Mouse (Mus musculus) forebrain, embryonic 13.5 days (tissue): ENCODE results near the gene Ctbp1. TPM values are rescaled to one million over a fixed set of nuclear protein-coding genes. Genes with fewer than 3 reads are reported as not detected.

Experiments used
- ATAC-seq: fragments of 200-750 bp; cut with Nextera tagmentation; 2 replicates; pipeline ENCODE4 v1.8.0; 2017
- H3K27ac ChIP-seq: fragments of 300-500 bp; sonication (generic); 2 replicates; pipeline ENCODE4 v1.5.1; 2015; ENCODE audit warnings: inconsistent platforms, mild to moderate bottlenecking, moderate library complexity
- H3K27me3 ChIP-seq: fragments of 300-500 bp; sonication (generic); 2 replicates; pipeline ENCODE4 v1.6.1; 2015; ENCODE audit warnings: mild to moderate bottlenecking, inconsistent platforms
- H3K36me3 ChIP-seq: fragments of 300-500 bp; sonication (generic); 2 replicates; pipeline ENCODE4 v1.6.1; 2015; ENCODE audit warnings: mild to moderate bottlenecking, inconsistent platforms; ENCODE audit not compliant: poor library complexity, severe bottlenecking
- H3K4me1 ChIP-seq: fragments of 300-500 bp; sonication (generic); 2 replicates; pipeline ENCODE4 v1.6.1; 2015; ENCODE audit warnings: inconsistent platforms
- H3K4me2 ChIP-seq: fragments of 300-500 bp; sonication (generic); 2 replicates; pipeline ENCODE4 v1.6.1; 2015; ENCODE audit warnings: inconsistent platforms, mild to moderate bottlenecking, moderate library complexity
- H3K4me3 ChIP-seq: fragments of 300-500 bp; sonication (generic); 2 replicates; pipeline ENCODE4 v1.5.1; 2015; ENCODE audit warnings: mild to moderate bottlenecking, inconsistent platforms
- H3K9ac ChIP-seq: fragments of 300-500 bp; sonication (generic); 2 replicates; pipeline ENCODE4 v1.6.1; 2015; ENCODE audit warnings: mild to moderate bottlenecking, inconsistent platforms
- H3K9me3 ChIP-seq: fragments of 300-500 bp; sonication (generic); replicated peaks from 2 replicates; pipeline ENCODE4 v1.6.1; 2016; ENCODE audit warnings: inconsistent platforms
- WGBS: fragments of 180-500 bp; shearing (Covaris S2); methylation state at CpG from one replicate; pipeline ENCODE4 v1.1.7; 2015; 5-methylcytosine and 5-hydroxymethylcytosine counted together
- polyA plus RNA-seq: library from polyadenylated mRNA; unstranded; fragments of >200 nt; fragmentation: Nextera tagmentation; extraction: Ambion mirVana; gene quantifications from 2 replicates; pipeline ENCODE4 v1.2.1, GENCODE M21; 2015

The Ctbp1 gene
- polyA plus RNA-seq, result 488 and 509 TPM in 2 replicates

DNA sequence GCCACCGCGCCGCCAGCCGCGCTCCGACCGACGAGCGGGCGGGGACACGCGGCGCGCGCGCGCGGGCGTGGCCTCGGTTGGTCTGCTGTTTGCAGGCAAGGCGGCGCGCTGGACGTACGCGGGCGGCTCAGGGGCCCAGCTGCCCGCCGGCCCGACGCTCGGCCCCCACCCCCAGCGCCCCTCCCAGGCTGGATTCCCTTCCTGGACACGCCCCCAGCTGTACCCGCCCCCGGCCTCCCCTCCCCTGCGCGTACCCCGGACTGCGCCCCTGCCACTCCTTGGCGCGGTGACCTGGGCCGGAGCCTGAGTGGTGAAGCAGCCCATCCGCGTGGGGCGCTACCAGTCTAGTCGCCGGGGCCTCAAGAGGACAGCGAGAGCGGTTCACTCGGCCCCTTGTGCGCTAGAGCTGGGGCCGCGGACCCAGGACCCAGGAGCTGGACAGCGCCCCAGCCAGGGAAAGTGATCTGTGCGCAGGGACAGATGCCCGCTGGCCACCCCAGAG is at the start of gene Ctbp1:
Gene Ctbp1 (minus strand): TSS at position 42 of the 502 bp plus-strand sequence.
- 1% methylated on average over 26 of the region's 57 CpGs for WGBS
- Histone ChIP-seq H3K27ac (peak within 1 kb of the TSS; percentile 97), H3K9ac (peak within 1 kb of the TSS; percentile 94), H3K36me3 (peaks cover 11% of the 10 kb centered on the region), H3K4me1 (peaks cover 40% of the 10 kb centered on the region), H3K9me3 (no peaks in the 10 kb centered on the region), H3K4me3 (peak within 1 kb of the TSS; percentile 77), H3K27me3 (no peaks in the 10 kb centered on the region), H3K4me2 (peak within 1 kb of the TSS; percentile 88)
- ATAC-seq, result peak; percentile 89

- 50% methylated on average over 2 of the region's 2 CpGs for WGBS
- no peaks in the 10 kb centered on the region for H3K27me3 ChIP-seq
- no peak overlapping the region for H3K27ac ChIP-seq
- no peaks in the 10 kb centered on the region for H3K9me3 ChIP-seq
- ATAC-seq, result no peak
- H3K4me2 ChIP-seq, result no peak overlapping the region
- H3K4me1 ChIP-seq, result no peaks in the 10 kb centered on the region
- no peaks in the 10 kb centered on the region for H3K36me3 ChIP-seq
- no peak overlapping the region for H3K9ac ChIP-seq
- H3K4me3 ChIP-seq, result no peak overlapping the region
Measured at GRCm38 (mm10) chr5:33324491-33324890, 49.7 kb upstream of the Ctbp1 start.

- Histone ChIP-seq H3K4me3 (no peak overlapping the region), H3K27me3 (no peaks in the 10 kb centered on the region), H3K4me1 (no peaks in the 10 kb centered on the region), H3K27ac (no peak overlapping the region), H3K9me3 (no peaks in the 10 kb centered on the region), H3K4me2 (no peak overlapping the region), H3K36me3 (no peaks in the 10 kb centered on the region), H3K9ac (no peak overlapping the region)
- no peak for ATAC-seq
- 85% methylated on average over 7 of the region's 7 CpGs for WGBS
Measured at GRCm38 (mm10) chr5:33312192-33312591, 37.4 kb upstream of the Ctbp1 start.

DNA sequence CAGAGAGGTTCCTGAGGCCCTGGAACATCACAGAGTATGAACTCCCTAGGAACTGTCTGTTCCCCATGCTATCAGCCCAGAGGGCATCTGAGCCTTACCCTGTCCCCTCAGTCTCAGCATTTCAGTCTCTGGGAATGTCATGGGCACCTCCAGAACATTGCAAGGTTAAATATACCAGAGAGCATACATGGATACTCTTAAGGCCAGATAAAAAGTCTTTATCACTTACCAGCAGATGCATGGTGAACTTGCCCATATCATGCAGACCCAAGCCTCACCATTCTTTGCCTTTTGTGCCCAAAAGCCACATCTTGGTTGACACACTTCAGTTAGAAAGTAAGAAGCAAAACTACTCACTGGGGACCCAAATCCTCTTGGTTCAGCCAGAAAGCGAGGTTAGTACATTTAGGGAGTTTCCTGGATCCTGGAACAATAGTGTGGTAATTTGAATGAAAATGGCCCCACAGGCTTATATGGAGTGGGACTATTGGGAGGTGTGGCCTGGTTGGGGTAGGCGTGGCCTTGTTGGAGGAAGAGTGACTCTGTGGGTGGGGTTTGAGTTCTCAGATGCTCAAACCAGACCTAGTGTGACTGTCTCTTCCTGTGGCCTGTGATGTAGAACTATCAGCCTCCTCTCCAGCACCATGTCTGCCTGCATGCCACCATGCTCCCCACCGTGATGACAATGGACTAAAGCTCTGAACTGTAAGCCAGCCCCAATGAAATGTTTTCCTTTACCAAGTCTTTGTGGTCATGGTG is 36.1 kb upstream of the Ctbp1 start:
- Histone ChIP-seq H3K36me3 (no peaks in the 10 kb centered on the region), H3K27ac (no peak overlapping the region), H3K4me3 (no peak overlapping the region), H3K4me2 (no peak overlapping the region), H3K27me3 (no peaks in the 10 kb centered on the region), H3K4me1 (no peaks in the 10 kb centered on the region), H3K9ac (no peak overlapping the region), H3K9me3 (no peaks in the 10 kb centered on the region)
- ATAC-seq, result no peak
- 56% methylated on average over 3 of the region's 3 CpGs for WGBS

GRCm38 (mm10) chr5:33301801-33302200 is 27.0 kb upstream of the Ctbp1 start:
- Histone ChIP-seq H3K9ac (no peak overlapping the region), H3K9me3 (no peaks in the 10 kb centered on the region), H3K4me2 (no peak overlapping the region), H3K27me3 (no peaks in the 10 kb centered on the region), H3K36me3 (no peaks in the 10 kb centered on the region), H3K4me3 (no peak overlapping the region), H3K27ac (no peak overlapping the region), H3K4me1 (no peaks in the 10 kb centered on the region)
- ATAC-seq, result no peak
- WGBS, result 84% methylated on average over 2 of the region's 2 CpGs

- no peaks in the 10 kb centered on the region for H3K9me3 ChIP-seq
- WGBS, result 71% methylated on average over 6 of the region's 6 CpGs
- no peak overlapping the region for H3K4me2 ChIP-seq
- no peaks in the 10 kb centered on the region for H3K4me1 ChIP-seq
- no peak overlapping the region for H3K4me3 ChIP-seq
- H3K27me3 ChIP-seq, result no peaks in the 10 kb centered on the region
- H3K9ac ChIP-seq, result no peak overlapping the region
- ATAC-seq, result no peak
- H3K27ac ChIP-seq, result no peak overlapping the region
- H3K36me3 ChIP-seq, result no peaks in the 10 kb centered on the region
Measured at GRCm38 (mm10) chr5:33297164-33297563, 22.4 kb upstream of the Ctbp1 start.

GRCm38 (mm10) chr5:33293796-33294430 is 19.1 kb upstream of the Ctbp1 start:
- no peaks in the 10 kb centered on the region for H3K9me3 ChIP-seq
- no peaks in the 10 kb centered on the region for H3K27me3 ChIP-seq
- 73% methylated on average over 16 of the region's 16 CpGs for WGBS
- no peak for ATAC-seq
- H3K36me3 ChIP-seq, result no peaks in the 10 kb centered on the region
- H3K4me3 ChIP-seq, result no peak overlapping the region
- H3K4me2 ChIP-seq, result no peak overlapping the region
- no peaks in the 10 kb centered on the region for H3K4me1 ChIP-seq
- no peak overlapping the region for H3K27ac ChIP-seq
- H3K9ac ChIP-seq, result 0 out of 2 replicates have a peak overlapping the region, but pooled peaks have one; percentile 1

GRCm38 (mm10) chr5:33283951-33284350 is 9.2 kb upstream of the Ctbp1 start:
- Histone ChIP-seq H3K9me3 (no peaks in the 10 kb centered on the region), H3K27me3 (no peaks in the 10 kb centered on the region), H3K4me3 (no peak overlapping the region), H3K4me1 (no peaks in the 10 kb centered on the region), H3K36me3 (no peaks in the 10 kb centered on the region), H3K27ac (no peak overlapping the region), H3K4me2 (no peak overlapping the region), H3K9ac (no peak overlapping the region)
- WGBS, result 82% methylated on average over 7 of the region's 7 CpGs
- no peak for ATAC-seq

DNA sequence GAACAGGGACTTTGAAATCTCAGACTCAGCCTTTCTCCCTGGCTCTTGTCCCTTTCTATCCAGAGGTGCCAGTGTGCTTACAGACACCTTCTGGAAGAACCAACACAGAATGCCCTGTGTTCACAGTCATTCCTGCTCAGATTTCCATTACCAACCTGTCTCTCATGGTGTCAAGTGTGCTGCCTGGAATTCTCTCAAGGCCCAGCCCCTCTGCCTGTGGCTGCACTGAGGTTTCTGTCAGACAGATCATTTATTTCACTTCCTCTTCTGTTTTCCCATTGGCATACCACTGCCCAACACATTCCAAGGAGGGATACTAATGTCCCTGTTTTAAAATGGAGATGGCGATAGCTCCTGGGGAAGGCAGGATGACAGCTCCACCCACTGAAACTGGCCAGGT is 6.6 kb upstream of the Ctbp1 start:
- H3K4me3 ChIP-seq, result no peak overlapping the region
- 89% methylated on average over 1 of the region's 1 CpGs for WGBS
- no peak overlapping the region for H3K9ac ChIP-seq
- H3K27me3 ChIP-seq, result no peaks in the 10 kb centered on the region
- no peak for ATAC-seq
- H3K36me3 ChIP-seq, result no peaks in the 10 kb centered on the region
- no peak overlapping the region for H3K4me2 ChIP-seq
- H3K27ac ChIP-seq, result no peak overlapping the region
- H3K4me1 ChIP-seq, result no peaks in the 10 kb centered on the region
- no peaks in the 10 kb centered on the region for H3K9me3 ChIP-seq

GRCm38 (mm10) chr5:33278950-33279349 is 4.2 kb upstream of the Ctbp1 start:
- Histone ChIP-seq H3K36me3 (no peaks in the 10 kb centered on the region), H3K9ac (no peak overlapping the region), H3K4me1 (peaks cover 4% of the 10 kb centered on the region), H3K27me3 (no peaks in the 10 kb centered on the region), H3K4me3 (no peak overlapping the region), H3K27ac (no peak overlapping the region), H3K4me2 (no peak overlapping the region), H3K9me3 (no peaks in the 10 kb centered on the region)
- no peak for ATAC-seq
- WGBS, result 49% methylated on average over 5 of the region's 5 CpGs

DNA sequence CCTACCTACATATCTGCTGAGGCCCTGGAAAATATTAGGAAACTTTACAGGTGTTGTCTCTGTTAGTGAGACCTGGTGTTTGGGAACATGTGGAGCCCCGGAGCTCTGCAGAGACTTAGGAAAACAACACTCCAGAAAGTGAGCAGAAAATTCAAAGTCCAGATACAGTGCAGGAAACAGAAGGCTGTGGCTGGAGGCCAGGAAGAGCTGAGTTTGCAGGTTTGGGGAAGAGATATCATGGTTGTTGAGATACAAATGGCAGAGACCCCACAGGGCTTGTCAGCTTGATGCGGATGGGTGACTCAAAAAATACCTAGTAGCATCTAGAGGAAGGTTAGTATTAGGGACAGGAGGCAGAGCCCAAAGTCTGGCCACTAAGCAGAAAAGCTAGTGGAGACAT is 2.5 kb upstream of the Ctbp1 start:
- H3K4me1 ChIP-seq, result peaks cover 19% of the 10 kb centered on the region
- H3K4me2 ChIP-seq, result no peak overlapping the region
- peaks cover 9% of the 10 kb centered on the region for H3K36me3 ChIP-seq
- H3K4me3 ChIP-seq, result no peak overlapping the region
- H3K9ac ChIP-seq, result no peak overlapping the region
- WGBS, result 85% methylated on average over 2 of the region's 2 CpGs
- ATAC-seq, result no peak
- H3K27me3 ChIP-seq, result no peaks in the 10 kb centered on the region
- no peaks in the 10 kb centered on the region for H3K9me3 ChIP-seq
- no peak overlapping the region for H3K27ac ChIP-seq

- H3K9ac ChIP-seq, result peak overlapping the region; percentile 94
- H3K36me3 ChIP-seq, result peaks cover 11% of the 10 kb centered on the region
- 15% methylated on average over 1 of the region's 1 CpGs for WGBS
- H3K27ac ChIP-seq, result no peak overlapping the region; the same call in 1 of the 2 replicates
- no peaks in the 10 kb centered on the region for H3K9me3 ChIP-seq
- peak overlapping the region; percentile 77 for H3K4me3 ChIP-seq
- peak overlapping the region; percentile 88 for H3K4me2 ChIP-seq
- no peaks in the 10 kb centered on the region for H3K27me3 ChIP-seq
- peaks cover 34% of the 10 kb centered on the region for H3K4me1 ChIP-seq
- ATAC-seq, result no peak
Measured at GRCm38 (mm10) chr5:33275754-33276153, 960 bp upstream of the Ctbp1 start.
